Mouse (Mus musculus): ENCODE data around the gene Stx6. TPM values are rescaled to one million over a fixed set of nuclear protein-coding genes. Genes with fewer than 3 reads are reported as not detected.

Gene Stx6
- 41.0 to 53.1 TPM (median 44.8 TPM) in 4 replicates for total RNA-seq (2023)

GRCm38 (mm10) chr1:155158141-155158969 lies at the start of gene Stx6:
Gene Stx6, plus strand, starts transcription at chr1:155158715.

GRCm38 (mm10) chr1:155146572-155146980 lies 11.9 kb upstream of the Stx6 start, which contains the start of gene Mr1:
Gene Mr1, minus strand, starts transcription at chr1:155146814.

GRCm38 (mm10) chr1:155243797-155244770 lies 85.6 kb downstream of the Stx6 start, which contains the start of gene BC034090:
Gene BC034090, minus strand, starts transcription at chr1:155244444.

Other genes with a start within 250 kb of the Stx6 start
- gene Ier5, start 59.1 kb upstream of the Stx6 start, total RNA-seq (2023), result 339 to 378 TPM (median 348 TPM) in 4 replicates
- 5.5 to 8.5 TPM (median 7.9 TPM) in 4 replicates for gene Mr1, start 11.9 kb upstream of the Stx6 start, total RNA-seq (2023)
- gene BC034090, start 85.7 kb downstream of the Stx6 start, total RNA-seq (2023), result 0.21 TPM in 1 of 4 replicates, not detected in the others

All from B cell, adult 62 days (primary cell).